Mouse (Mus musculus): Measurements from ENCODE around the gene Gm49396. TPM values are rescaled to one million over a fixed set of nuclear protein-coding genes. Genes with fewer than 3 reads are reported as not detected.

The Gm49396 gene
- polyA plus RNA-seq, 2 experiments: 0.99 to 1.4 TPM

GRCm38 (mm10) chr7:30531291-30531815 lies 31.8 kb upstream of the Gm49396 start:
- Histone ChIP-seq H3K36me3 (replicated peaks; ENCODE audit: control insufficient read depth, insufficient read depth, low read depth) (peaks cover 7% of the 10 kb centered on the region), H3K4me2 (ENCODE audit: low read depth) (no peak overlapping the region), H3K9me3 (ENCODE audit: control insufficient read depth, low read length) (no peaks in the 10 kb centered on the region), H3K4me3 (ENCODE audit: insufficient read depth in 1 of 2, low read depth in 2 of 2, low read length in 2 of 2) (no peak overlapping the region), H3K4me1 (replicated peaks; ENCODE audit: control insufficient read depth in 2 of 2, insufficient read depth in 2 of 2, low read length in 1 of 2) (peaks cover 6 to 11% of the 10 kb centered on the region in 2 experiments), H3K27me3 (ENCODE audit: control insufficient read depth, insufficient read depth, low read length) (no peaks in the 10 kb centered on the region), H3K27ac (no peak overlapping the region), H3K9ac (replicated peaks) (no peak overlapping the region)
- no peak for TF ChIP-seq EP300 (IDR thresholded peaks at IDR 0.05; ENCODE audit: low read depth)
- TF ChIP-seq CTCF (IDR thresholded peaks at IDR 0.05; ENCODE audit: low read depth): no peak
- ATAC-seq (ENCODE audit: insufficient read depth) (no peak), DNase-seq (ENCODE audit: low read depth in 3 of 3, low spot score in 3 of 3) (no peak)
- WGBS (ENCODE audit: insufficient replicate concordance): 71% methylated on average over 9 of the region's 9 CpGs

DNA sequence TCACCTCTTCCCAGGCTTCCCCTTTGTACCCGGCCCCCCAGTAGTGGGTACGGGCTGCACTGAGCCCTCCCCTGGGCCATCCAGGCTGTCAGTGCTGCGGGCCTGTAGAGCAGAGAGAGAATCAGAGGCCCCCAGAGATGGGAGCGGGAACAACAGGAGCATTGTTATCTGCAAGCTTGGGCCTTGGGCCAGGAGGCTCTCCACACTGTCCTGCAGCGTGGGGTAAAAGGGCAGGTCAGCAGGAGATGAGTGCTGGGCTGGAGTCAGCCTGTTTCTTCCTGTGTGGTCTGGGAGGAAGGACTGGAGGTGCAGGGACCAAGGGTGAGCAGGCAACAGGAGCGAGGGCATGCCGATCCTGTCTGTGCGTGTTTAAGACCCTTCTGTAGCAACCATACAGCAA lies 30.2 kb upstream of the Gm49396 start:
- 67% methylated on average over 8 of the region's 8 CpGs for WGBS (ENCODE audit: insufficient replicate concordance)
- Histone ChIP-seq H3K27ac (no peak overlapping the region), H3K4me1 (replicated peaks; ENCODE audit: control insufficient read depth in 2 of 2, insufficient read depth in 2 of 2, low read length in 1 of 2) (peaks cover 6 to 11% of the 10 kb centered on the region in 2 experiments), H3K9ac (replicated peaks) (no peak overlapping the region), H3K4me2 (ENCODE audit: low read depth) (no peak overlapping the region), H3K4me3 (ENCODE audit: insufficient read depth in 1 of 2, low read depth in 2 of 2, low read length in 2 of 2) (no peak overlapping the region), H3K36me3 (replicated peaks; ENCODE audit: control insufficient read depth, insufficient read depth, low read depth) (peaks cover 7% of the 10 kb centered on the region), H3K9me3 (ENCODE audit: control insufficient read depth, low read length) (no peaks in the 10 kb centered on the region), H3K27me3 (ENCODE audit: control insufficient read depth, insufficient read depth, low read length) (no peaks in the 10 kb centered on the region)
- TF ChIP-seq EP300 (IDR thresholded peaks at IDR 0.05; ENCODE audit: low read depth) (no peak), CTCF (IDR thresholded peaks at IDR 0.05; ENCODE audit: low read depth) (no peak)
- no peak for DNase-seq (ENCODE audit: low read depth in 3 of 3, low spot score in 3 of 3)
- no peak for ATAC-seq (ENCODE audit: insufficient read depth)

DNA sequence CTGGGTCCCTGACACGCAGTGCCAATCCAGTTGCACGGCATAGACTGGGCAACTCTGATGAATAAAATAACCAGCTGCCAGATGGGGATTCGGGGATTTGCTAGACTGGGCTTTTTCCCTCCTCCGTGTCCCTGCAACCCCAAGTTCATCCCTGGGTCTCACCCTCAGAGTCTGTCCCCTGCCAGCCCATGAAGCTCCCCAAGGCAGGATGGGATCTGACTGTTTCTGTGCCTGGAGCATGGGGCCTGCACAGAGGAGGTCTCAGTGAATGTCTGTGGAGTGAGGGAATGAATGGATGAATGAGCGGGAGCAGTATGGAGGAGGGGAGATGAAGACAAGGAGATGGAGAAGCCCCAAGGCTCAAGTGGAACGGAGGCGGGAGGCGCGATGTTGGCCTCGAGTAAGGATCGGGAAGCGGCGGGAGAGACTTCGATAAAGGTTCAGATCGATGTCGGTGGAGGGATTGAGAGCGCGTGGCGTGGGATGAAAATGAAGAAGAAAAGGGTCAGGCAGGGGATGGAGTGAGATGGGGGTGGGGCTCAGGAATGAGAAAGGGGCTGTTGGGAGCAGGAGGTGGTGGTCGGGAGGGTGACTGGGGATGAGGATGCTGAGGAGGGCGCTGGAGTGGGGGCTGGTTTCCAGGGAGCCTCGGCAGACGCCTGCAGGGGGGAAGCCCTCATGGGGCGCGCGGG lies 29.1 kb upstream of the Gm49396 start:
- Histone ChIP-seq H3K9me3 (ENCODE audit: control insufficient read depth, low read length) (no peaks in the 10 kb centered on the region), H3K4me2 (ENCODE audit: low read depth) (peak overlapping the region; percentile 80), H3K9ac (replicated peaks) (peak overlapping the region; percentile 62), H3K4me1 (replicated peaks; ENCODE audit: control insufficient read depth in 2 of 2, insufficient read depth in 2 of 2, low read length in 1 of 2) (peaks cover 6 to 11% of the 10 kb centered on the region in 2 experiments), H3K27me3 (ENCODE audit: control insufficient read depth, insufficient read depth, low read length) (no peaks in the 10 kb centered on the region), H3K4me3 (ENCODE audit: insufficient read depth in 1 of 2, low read depth in 2 of 2, low read length in 2 of 2) (peak overlapping the region; percentile 68 to 74), H3K36me3 (replicated peaks; ENCODE audit: control insufficient read depth, insufficient read depth, low read depth) (peaks cover 5% of the 10 kb centered on the region), H3K27ac (no peak overlapping the region)
- TF ChIP-seq CTCF (IDR thresholded peaks at IDR 0.05; ENCODE audit: low read depth): no peak
- no peak for TF ChIP-seq EP300 (IDR thresholded peaks at IDR 0.05; ENCODE audit: low read depth)
- ATAC-seq (ENCODE audit: insufficient read depth) (no peak), DNase-seq (ENCODE audit: low read depth in 3 of 3, low spot score in 3 of 3) (no peak)
- 17% methylated on average over 25 of the region's 26 CpGs for WGBS (ENCODE audit: insufficient replicate concordance)

- no peaks in the 10 kb centered on the region; the same call in 1 of the 2 replicates for H3K36me3 ChIP-seq (replicated peaks; ENCODE audit: control insufficient read depth, insufficient read depth, low read depth)
- no peak for TF ChIP-seq CTCF (IDR thresholded peaks at IDR 0.05; ENCODE audit: low read depth)
- no peak for TF ChIP-seq EP300 (IDR thresholded peaks at IDR 0.05; ENCODE audit: low read depth)
- peak within 1 kb of the TSS; percentile 62 for H3K9ac ChIP-seq (replicated peaks)
- H3K4me1 ChIP-seq (replicated peaks; ENCODE audit: control insufficient read depth in 2 of 2, insufficient read depth in 2 of 2, low read length in 1 of 2): peaks cover 6 to 11% of the 10 kb centered on the region in 2 experiments
- peak; percentile 96 to 97 (median 96) for DNase-seq (ENCODE audit: low read depth in 3 of 3, low spot score in 3 of 3)
- H3K27me3 ChIP-seq (ENCODE audit: control insufficient read depth, insufficient read depth, low read length): no peaks in the 10 kb centered on the region
- H3K4me2 ChIP-seq (ENCODE audit: low read depth): peak within 1 kb of the TSS; percentile 80
- no peaks in the 10 kb centered on the region for H3K9me3 ChIP-seq (ENCODE audit: control insufficient read depth, low read length)
- peak within 1 kb of the TSS; percentile 41; the same call in 1 of the 2 replicates for H3K27ac ChIP-seq
- peak; percentile 96 for ATAC-seq (ENCODE audit: insufficient read depth)
- peak within 1 kb of the TSS; percentile 68 to 97 for H3K4me3 ChIP-seq (ENCODE audit: insufficient read depth in 1 of 2, low read depth in 2 of 2, low read length in 2 of 2)
- under 1% methylated on average over 68 of the region's 84 CpGs for WGBS (ENCODE audit: insufficient replicate concordance)
These were observed 28.2 kb upstream of the Gm49396 start, which contains the start of gene Arhgap33 for GRCm38 (mm10) chr7:30534633-30535577. TSS of gene Arhgap33 (minus strand) at chr7:30535060.
